Mouse (Mus musculus): ENCODE results near the gene Gskip. TPM values are rescaled to one million over a fixed set of nuclear protein-coding genes. Genes with fewer than 3 reads are reported as not detected.
A peak's percentile ranks its signal among the peaks of the same experiment; 100 is the strongest.

Gene Gskip
- polyA plus RNA-seq, 1 experiment: 10.8 TPM

DNA sequence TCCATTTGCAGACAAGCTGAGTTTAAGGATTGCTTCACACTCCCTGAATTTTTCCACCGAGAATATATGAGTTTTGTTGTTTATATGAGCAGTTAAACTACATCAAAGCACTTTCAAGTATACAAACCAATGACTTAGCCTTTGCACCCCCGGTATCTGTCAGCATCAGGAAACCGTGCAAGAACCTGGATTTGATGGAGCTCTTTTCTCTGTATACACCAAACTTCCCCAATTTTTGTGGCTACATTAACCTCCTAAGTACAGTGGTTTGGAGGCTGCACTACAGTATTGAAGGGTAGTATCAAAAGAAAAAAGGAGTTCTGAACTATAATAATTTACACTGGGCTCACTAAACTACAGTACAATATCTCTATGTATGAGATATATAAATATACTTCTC, 5.9 kb upstream of the Gskip start:
- no peak for TF ChIP-seq CTCF (IDR thresholded peaks at IDR 0.05; ENCODE audit: control insufficient read depth, insufficient read depth, insufficient replicate concordance, low read depth, low read length)
- TF ChIP-seq POLR2A (IDR thresholded peaks at IDR 0.05; ENCODE audit: control insufficient read depth, low read depth, low read length): no peak
- Histone ChIP-seq H3K27me3 (ENCODE audit: control insufficient read depth, insufficient read depth, low read length) (no peaks in the 10 kb centered on the region), H3K4me3 (ENCODE audit: control insufficient read depth, low read depth, low read length) (peak overlapping the region; percentile 16; the same call in 1 of the 2 replicates), H3K27ac (ENCODE audit: control insufficient read depth, insufficient read depth, low read depth, low read length) (no peak overlapping the region), H3K4me1 (ENCODE audit: control insufficient read depth, insufficient read depth, low read length) (no peaks in the 10 kb centered on the region; the same call in 1 of the 2 replicates), H3K36me3 (ENCODE audit: control insufficient read depth, insufficient read depth, low read length) (peaks cover 1% of the 10 kb centered on the region; the same call in 1 of the 2 replicates)

DNA sequence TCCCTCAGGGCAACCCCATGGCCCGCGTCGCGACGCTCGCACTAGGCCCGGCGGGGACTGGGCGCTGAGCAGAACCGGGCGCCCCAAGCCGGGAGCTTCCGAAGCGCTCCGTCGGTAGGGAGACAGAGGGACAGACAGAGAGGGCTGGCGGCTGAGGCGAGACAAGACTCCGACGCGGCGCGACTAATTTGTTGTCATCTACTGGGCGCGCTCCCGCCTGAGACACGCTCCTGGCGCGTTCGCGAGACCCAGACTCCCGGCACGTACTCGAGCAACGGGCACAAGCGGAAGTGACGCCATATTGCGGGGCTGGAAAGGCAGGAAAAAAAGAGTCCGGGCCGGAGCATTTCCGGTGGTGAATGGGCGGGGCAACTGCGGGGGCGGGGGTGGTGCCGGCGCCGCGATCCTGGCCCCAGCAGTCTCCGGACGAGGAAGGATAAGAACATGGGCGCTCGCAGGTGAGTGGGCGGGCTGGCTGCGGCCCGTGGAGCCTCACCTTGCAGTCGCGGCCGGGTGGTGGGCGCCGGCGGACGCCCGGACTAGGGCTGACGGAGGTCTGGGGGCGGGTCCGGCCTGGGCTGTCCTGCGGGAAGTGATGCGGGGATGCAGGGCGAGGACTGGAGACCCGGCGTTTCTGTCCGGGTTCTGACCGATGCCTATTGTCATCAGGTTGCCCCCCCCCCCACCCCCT, 517 bp downstream of the Gskip start, which contains the start of gene Atg2b:
Atg2b (minus strand) TSS at position 211 of the 691 bp plus-strand sequence.
- TF ChIP-seq POLR2A (IDR thresholded peaks at IDR 0.05; ENCODE audit: control insufficient read depth, low read depth, low read length) (peak; percentile 89), CTCF (IDR thresholded peaks at IDR 0.05; ENCODE audit: control insufficient read depth, insufficient read depth, insufficient replicate concordance, low read depth, low read length) (no peak)
- H3K36me3 ChIP-seq (ENCODE audit: control insufficient read depth, insufficient read depth, low read length): peaks cover under 1% of the 10 kb centered on the region; the same call in 1 of the 2 replicates
- peak within 1 kb of the TSS; percentile 86 for H3K27ac ChIP-seq (ENCODE audit: control insufficient read depth, insufficient read depth, low read depth, low read length)
- H3K27me3 ChIP-seq (ENCODE audit: control insufficient read depth, insufficient read depth, low read length): no peaks in the 10 kb centered on the region
- peak within 1 kb of the TSS; percentile 91 for H3K4me3 ChIP-seq (ENCODE audit: control insufficient read depth, low read depth, low read length)
- peaks cover 3% of the 10 kb centered on the region; the same call in 1 of the 2 replicates for H3K4me1 ChIP-seq (ENCODE audit: control insufficient read depth, insufficient read depth, low read length)

DNA sequence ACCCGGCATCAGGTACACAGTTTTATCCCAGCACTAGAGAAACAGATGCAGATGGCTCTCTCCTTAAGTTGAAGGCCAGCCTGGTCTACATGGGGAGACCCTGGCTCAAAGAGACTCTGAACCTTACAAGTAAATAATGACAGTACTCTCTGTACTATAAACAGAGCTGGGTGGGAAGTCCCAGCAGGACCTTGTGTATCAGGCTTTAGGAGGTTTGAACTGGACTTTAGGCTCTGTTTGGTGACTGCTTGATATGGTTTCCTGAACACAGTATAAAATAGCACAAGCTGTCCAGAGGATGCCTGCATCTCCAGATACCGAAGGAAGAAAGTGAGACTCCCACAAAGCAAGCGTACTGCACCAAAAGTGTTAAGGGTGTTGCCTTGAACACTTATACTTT, 2.2 kb downstream of the Gskip start:
- no peak overlapping the region for H3K27ac ChIP-seq (ENCODE audit: control insufficient read depth, insufficient read depth, low read depth, low read length)
- H3K27me3 ChIP-seq (ENCODE audit: control insufficient read depth, insufficient read depth, low read length): no peaks in the 10 kb centered on the region
- H3K36me3 ChIP-seq (ENCODE audit: control insufficient read depth, insufficient read depth, low read length): no peaks in the 10 kb centered on the region
- TF ChIP-seq POLR2A (IDR thresholded peaks at IDR 0.05; ENCODE audit: control insufficient read depth, low read depth, low read length) (no peak), CTCF (IDR thresholded peaks at IDR 0.05; ENCODE audit: control insufficient read depth, insufficient read depth, insufficient replicate concordance, low read depth, low read length) (no peak)
- no peak overlapping the region; the same call in 1 of the 2 replicates for H3K4me3 ChIP-seq (ENCODE audit: control insufficient read depth, low read depth, low read length)
- peaks cover 3% of the 10 kb centered on the region; the same call in 1 of the 2 replicates for H3K4me1 ChIP-seq (ENCODE audit: control insufficient read depth, insufficient read depth, low read length)

DNA sequence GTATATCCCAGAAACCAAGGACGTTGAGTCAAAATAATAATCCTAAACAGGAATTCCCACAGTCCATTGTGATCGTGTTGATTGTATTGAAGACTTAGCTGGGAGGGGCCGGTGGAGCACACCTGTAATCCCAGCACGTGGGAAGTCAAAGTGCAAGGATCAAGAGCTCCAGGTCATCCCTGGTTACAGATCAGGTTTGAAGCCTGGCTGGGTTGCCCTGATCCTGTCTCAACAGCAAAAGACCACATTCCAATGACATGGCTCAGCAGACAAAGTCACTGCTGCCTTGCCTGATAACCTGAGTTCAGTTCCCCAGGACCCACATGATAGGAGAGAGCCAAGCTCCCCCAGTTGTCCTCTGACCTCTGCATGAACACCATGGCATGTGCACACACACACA, 2.8 kb downstream of the Gskip start:
- no peak overlapping the region for H3K4me3 ChIP-seq (ENCODE audit: control insufficient read depth, low read depth, low read length)
- H3K27me3 ChIP-seq (ENCODE audit: control insufficient read depth, insufficient read depth, low read length): no peaks in the 10 kb centered on the region
- peaks cover 3% of the 10 kb centered on the region; the same call in 1 of the 2 replicates for H3K4me1 ChIP-seq (ENCODE audit: control insufficient read depth, insufficient read depth, low read length)
- no peak overlapping the region for H3K27ac ChIP-seq (ENCODE audit: control insufficient read depth, insufficient read depth, low read depth, low read length)
- no peaks in the 10 kb centered on the region for H3K36me3 ChIP-seq (ENCODE audit: control insufficient read depth, insufficient read depth, low read length)
- TF ChIP-seq POLR2A (IDR thresholded peaks at IDR 0.05; ENCODE audit: control insufficient read depth, low read depth, low read length) (no peak), CTCF (IDR thresholded peaks at IDR 0.05; ENCODE audit: control insufficient read depth, insufficient read depth, insufficient replicate concordance, low read depth, low read length) (no peak)

DNA sequence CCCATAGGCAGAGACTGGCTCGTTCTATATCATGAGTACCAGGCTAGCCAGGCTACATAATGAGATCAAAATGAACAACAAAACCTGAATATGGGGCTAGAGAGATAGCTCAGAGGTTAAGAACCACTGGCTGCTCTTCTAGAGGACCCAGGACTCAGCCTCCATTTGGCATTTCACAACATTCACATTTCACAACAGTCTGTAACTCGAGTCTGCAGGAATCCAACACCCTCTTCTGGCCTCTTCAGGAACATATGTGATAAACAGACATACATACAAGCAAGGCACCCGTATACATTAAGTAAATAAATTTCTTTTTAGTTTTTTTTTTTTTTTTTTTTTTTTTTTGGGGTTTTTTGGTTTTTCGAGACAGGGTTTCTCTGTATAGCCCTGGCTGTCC, 3.9 kb downstream of the Gskip start:
- Histone ChIP-seq H3K36me3 (ENCODE audit: control insufficient read depth, insufficient read depth, low read length) (no peaks in the 10 kb centered on the region), H3K4me1 (ENCODE audit: control insufficient read depth, insufficient read depth, low read length) (peaks cover 3% of the 10 kb centered on the region; the same call in 1 of the 2 replicates), H3K4me3 (ENCODE audit: control insufficient read depth, low read depth, low read length) (no peak overlapping the region), H3K27me3 (ENCODE audit: control insufficient read depth, insufficient read depth, low read length) (no peaks in the 10 kb centered on the region), H3K27ac (ENCODE audit: control insufficient read depth, insufficient read depth, low read depth, low read length) (no peak overlapping the region)
- TF ChIP-seq POLR2A (IDR thresholded peaks at IDR 0.05; ENCODE audit: control insufficient read depth, low read depth, low read length): no peak
- no peak for TF ChIP-seq CTCF (IDR thresholded peaks at IDR 0.05; ENCODE audit: control insufficient read depth, insufficient read depth, insufficient replicate concordance, low read depth, low read length)

DNA sequence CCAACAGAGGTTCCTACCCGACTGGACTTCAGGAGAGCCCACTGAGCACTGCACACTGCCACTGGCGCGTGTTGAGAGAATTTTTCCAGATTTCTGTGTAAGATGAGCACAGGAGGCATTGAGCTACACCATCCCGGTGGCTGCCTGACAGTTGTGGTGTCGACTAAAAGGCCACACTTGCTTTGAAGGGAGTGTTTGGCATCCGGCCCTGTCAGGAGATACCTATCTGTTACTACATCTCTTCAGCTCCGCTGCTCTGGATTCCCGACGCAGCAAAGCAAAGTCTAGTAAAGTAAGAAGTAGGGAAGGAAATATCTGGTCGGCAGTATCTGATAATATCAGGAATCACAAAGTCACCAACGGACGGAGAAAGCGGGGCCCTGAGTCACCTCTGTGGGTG, 4.8 kb downstream of the Gskip start:
- TF ChIP-seq CTCF (IDR thresholded peaks at IDR 0.05; ENCODE audit: control insufficient read depth, insufficient read depth, insufficient replicate concordance, low read depth, low read length): no peak
- no peak for TF ChIP-seq POLR2A (IDR thresholded peaks at IDR 0.05; ENCODE audit: control insufficient read depth, low read depth, low read length)
- Histone ChIP-seq H3K27ac (ENCODE audit: control insufficient read depth, insufficient read depth, low read depth, low read length) (no peak overlapping the region), H3K36me3 (ENCODE audit: control insufficient read depth, insufficient read depth, low read length) (no peaks in the 10 kb centered on the region), H3K4me1 (ENCODE audit: control insufficient read depth, insufficient read depth, low read length) (no peaks in the 10 kb centered on the region), H3K27me3 (ENCODE audit: control insufficient read depth, insufficient read depth, low read length) (no peaks in the 10 kb centered on the region), H3K4me3 (ENCODE audit: control insufficient read depth, low read depth, low read length) (no peak overlapping the region)

DNA sequence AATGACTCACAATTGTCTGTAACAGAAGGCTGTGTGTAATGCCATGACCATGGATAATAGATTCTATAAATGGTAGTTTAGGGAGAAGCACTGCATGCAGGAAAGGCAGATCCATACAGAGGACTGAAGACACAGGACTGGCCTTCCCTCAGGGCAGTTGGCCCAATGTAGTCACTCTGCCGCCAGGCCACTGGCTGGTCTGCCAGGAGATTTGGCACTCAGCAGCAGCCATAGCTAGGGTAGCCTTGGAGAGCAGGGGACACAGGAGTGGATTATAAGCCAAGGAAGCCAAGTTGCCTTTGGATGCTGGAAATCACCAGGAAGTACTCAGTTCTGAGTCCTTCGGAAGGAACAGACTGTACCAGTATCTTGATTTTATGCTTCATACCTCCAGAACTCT, 9.4 kb downstream of the Gskip start:
- Histone ChIP-seq H3K4me1 (ENCODE audit: control insufficient read depth, insufficient read depth, low read length) (no peaks in the 10 kb centered on the region), H3K36me3 (ENCODE audit: control insufficient read depth, insufficient read depth, low read length) (no peaks in the 10 kb centered on the region), H3K27me3 (ENCODE audit: control insufficient read depth, insufficient read depth, low read length) (no peaks in the 10 kb centered on the region), H3K4me3 (ENCODE audit: control insufficient read depth, low read depth, low read length) (no peak overlapping the region), H3K27ac (ENCODE audit: control insufficient read depth, insufficient read depth, low read depth, low read length) (no peak overlapping the region)
- TF ChIP-seq POLR2A (IDR thresholded peaks at IDR 0.05; ENCODE audit: control insufficient read depth, low read depth, low read length) (no peak), CTCF (IDR thresholded peaks at IDR 0.05; ENCODE audit: control insufficient read depth, insufficient read depth, insufficient replicate concordance, low read depth, low read length) (no peak)

All from testis, adult 2 months (tissue).